Mouse (Mus musculus) monocyte, adult 2 months (primary cell): ENCODE measurements around the gene Plppr3.
A peak's percentile ranks its signal among the peaks of the same experiment; 100 is the strongest.
"Not testable (repeated sequence)": the region's sequence is repeated elsewhere in the genome, so short reads cannot be mapped to it uniquely, and the experiment has no call there.

Source experiments
- DNase-seq, 2 experiments: peaks; one replicate each; pipeline ENCODE4 v3.0.0; 2022; ENCODE audit warnings: low spot score in 2 of 2, low read depth in 1 of 2

Plppr3 gene

GRCm38 (mm10) chr10:79906712-79907111 is 32.3 kb upstream of the Plppr3 start:
- no peak for DNase-seq

- DNase-seq = no peak
Observed at GRCm38 (mm10) chr10:79900951-79901410, 26.5 kb upstream of the Plppr3 start.

DNA sequence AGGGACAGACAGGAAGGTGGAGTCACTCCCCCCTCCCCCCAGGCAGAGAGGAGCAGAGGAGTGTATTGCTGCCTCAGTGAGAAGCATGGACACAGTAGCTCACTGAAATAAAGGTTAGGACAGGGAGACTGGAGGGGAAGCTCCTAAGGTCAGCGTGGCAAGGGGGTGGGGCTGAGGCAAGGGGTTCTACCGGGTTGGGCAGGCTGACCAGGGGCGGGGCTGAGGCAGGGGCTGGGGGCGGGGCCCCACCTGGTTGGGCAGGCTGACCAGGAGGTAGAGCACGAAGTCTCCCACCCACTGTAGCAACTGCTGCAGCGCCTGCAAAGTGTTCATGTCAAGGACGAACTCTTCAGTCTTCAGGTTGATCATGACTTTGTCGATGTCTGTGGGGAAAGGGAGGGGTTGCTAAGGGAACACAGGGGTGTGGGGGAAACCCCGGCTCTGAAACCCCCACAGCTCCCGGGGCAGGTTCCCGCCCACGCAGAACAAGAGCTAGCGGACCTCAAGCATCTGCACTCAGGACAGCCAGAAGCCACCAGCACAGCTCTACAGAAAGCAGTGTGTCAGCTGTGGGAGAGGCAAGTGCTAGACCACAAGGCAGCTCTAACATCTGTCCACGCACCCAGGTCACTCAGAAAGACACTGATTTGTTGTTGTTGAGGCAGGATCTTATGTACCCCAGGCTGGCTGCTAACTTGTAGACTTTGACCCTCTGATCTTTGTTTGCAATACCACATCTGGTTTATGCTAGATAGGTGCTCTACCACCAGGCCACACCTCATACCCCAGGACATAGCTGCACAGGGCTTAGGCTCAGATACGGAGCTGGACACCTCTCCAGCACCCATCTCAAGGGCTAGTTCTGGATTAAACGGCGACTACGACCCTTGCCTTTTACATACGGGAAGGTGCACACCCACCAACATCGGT is 23.1 kb upstream of the Plppr3 start:
- no peak for DNase-seq

DNA sequence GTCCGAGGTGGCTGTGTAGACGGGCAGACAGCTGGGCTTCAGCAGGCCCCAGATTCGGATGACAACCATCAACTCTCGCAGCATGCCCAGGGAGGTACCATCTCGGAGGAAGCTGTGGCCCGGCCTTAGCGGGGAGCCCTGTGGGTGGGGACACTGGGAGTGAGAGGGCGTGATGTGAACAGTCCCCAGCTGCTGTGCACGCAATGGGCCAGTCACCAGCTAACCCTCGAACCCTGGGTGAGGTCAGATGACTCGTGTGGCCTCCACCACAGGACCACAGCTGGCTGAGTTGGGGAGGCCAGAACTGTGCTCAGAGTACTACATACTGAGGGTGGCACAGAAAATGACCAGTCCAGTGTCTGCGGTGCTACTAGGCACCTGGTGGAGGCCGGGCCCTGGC is 22.4 kb upstream of the Plppr3 start:
- DNase-seq = no peak

DNA sequence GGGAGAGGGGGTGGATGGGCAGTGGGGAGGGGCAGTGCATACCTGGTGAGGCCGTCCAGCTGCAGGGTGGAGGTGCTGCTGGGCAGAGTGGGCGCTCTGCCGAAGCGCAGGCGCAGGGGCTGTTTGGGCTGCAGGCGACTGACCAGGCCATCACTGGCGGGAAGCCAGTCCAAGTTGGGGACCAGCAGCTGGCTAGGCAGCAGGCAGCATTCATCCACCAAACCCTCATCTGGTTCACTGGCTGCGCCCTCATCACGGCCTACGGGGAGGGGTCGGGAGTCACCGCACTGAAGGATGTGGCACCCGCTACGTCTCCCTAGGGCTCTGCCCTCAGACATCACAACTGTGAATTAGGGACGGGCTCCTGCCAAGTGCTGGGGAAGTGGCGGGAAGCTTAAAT is 21.9 kb upstream of the Plppr3 start:
- no peak for DNase-seq

GRCm38 (mm10) chr10:79892451-79893118 is 18.2 kb upstream of the Plppr3 start:
- DNase-seq = peak; percentile 39 to 72

- DNase-seq = no peak
Observed at GRCm38 (mm10) chr10:79890670-79891069, 16.2 kb upstream of the Plppr3 start, which contains the start of gene Cfd. TSS of gene Cfd (plus strand) at chr10:79890853.

- no peak for DNase-seq
Observed at GRCm38 (mm10) chr10:79889386-79889785, 15.0 kb upstream of the Plppr3 start.

GRCm38 (mm10) chr10:79886611-79887010 is 12.2 kb upstream of the Plppr3 start:
- DNase-seq = no peak

DNA sequence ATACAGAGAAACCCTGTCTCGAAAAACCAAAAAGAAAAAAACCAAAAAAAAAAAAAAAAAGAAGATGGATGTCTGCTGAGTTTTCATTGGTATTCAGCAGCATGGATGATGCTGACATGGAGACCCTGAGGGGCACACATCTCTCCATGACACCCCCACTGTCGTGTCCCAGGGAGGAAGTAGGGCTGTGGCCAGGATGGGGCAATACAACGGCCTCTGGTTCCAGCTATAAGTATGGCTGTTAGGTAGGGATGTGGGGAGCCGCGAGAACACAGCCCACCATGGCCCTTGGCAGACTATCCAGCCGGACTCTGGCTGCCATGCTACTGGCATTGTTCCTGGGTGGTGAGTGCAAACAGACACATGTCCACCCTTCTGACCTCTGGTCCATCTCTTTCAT is 11.6 kb upstream of the Plppr3 start, which contains the start of gene Elane:
Gene Elane, plus strand, starts transcription at position 194 of the 400 bp plus-strand sequence.
- DNase-seq = no peak

- DNase-seq = not testable (repeated sequence)
Observed at GRCm38 (mm10) chr10:79884938-79885337, 10.5 kb upstream of the Plppr3 start.

- DNase-seq = no peak
Observed at GRCm38 (mm10) chr10:79884446-79884845, 10.0 kb upstream of the Plppr3 start.

DNA sequence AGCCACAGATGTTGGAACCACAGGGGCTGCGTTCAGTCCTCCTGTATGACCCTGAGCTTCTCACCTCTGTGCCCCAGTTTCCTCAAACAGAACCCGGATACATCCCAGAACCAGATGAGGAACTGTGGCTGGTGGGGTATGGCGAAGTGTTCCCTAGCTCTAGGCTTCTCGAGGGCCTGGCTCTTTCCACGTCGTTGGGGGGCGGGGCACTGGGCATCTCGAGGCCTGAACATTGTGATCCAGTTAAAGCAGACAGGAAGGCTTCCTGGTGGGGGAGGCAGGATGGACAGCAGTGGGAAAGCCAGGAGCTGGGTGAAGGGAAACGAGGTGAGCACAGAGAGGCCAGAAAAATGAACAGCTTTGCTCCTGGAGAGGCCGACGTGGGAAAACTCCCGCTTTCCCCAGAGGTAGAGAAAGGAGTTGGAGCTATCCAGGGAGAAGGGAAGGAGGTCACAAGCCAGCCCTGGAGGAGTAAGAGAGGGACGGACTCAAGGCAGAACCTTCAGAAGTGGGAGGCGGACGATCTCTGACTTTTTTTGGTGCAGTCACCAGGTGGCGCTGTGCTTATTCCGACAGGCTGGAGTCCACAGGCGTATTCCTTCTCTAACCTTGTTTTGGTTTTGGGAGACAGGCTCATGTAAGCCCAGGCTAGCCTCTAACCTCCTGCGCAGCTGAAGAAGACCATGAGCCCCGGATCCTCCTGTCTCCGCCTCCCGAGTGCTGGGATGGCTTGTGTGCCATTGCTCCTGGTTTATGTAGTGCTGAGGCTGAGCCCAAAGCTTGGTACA is 9.1 kb upstream of the Plppr3 start:
- peak; percentile 46 to 67 for DNase-seq

DNA sequence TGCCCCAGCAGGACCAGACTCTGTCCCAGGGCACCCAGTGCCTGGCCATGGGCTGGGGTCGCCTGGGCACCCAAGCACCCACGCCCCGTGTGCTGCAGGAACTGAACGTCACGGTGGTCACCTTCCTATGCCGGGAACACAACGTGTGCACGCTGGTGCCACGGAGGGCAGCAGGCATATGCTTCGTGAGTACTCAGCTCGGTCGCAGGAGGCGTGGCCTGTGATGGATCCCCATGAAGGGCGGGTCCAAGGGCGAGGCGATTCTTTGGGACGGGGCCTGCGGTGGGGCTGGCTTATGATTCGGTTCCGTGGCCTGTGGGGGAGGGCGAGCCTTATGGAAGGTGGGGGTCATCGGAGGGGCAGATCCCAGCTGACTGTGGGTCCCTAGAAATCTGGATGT is 7.5 kb upstream of the Plppr3 start:
- DNase-seq = no peak

GRCm38 (mm10) chr10:79880721-79881120 is 6.3 kb upstream of the Plppr3 start:
- no peak for DNase-seq

- DNase-seq = no peak
Observed at GRCm38 (mm10) chr10:79879527-79879926, 5.1 kb upstream of the Plppr3 start.

- DNase-seq = peak; percentile 54 to 59
Observed at GRCm38 (mm10) chr10:79877757-79878156, 3.3 kb upstream of the Plppr3 start.

DNA sequence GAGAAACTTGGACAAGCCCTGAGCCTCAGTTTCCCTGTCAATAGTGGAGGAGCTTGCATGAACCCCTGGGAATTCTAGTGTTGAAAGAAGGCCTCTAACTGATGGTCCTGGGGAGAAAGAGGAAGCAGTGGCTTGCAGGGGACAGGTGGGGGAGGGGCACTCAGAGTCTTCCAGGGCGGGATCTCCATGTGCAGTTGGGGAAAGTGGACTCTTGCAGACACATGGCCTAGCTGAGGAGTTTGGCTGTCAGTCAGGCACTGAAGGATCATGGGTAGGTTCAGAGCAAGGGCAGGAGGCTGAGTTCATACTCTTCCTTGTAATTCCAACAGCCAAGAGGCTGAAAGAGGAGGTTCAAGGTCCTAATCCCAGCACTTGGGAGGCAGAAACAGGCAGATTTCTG is 2.7 kb upstream of the Plppr3 start:
- DNase-seq = no peak

DNA sequence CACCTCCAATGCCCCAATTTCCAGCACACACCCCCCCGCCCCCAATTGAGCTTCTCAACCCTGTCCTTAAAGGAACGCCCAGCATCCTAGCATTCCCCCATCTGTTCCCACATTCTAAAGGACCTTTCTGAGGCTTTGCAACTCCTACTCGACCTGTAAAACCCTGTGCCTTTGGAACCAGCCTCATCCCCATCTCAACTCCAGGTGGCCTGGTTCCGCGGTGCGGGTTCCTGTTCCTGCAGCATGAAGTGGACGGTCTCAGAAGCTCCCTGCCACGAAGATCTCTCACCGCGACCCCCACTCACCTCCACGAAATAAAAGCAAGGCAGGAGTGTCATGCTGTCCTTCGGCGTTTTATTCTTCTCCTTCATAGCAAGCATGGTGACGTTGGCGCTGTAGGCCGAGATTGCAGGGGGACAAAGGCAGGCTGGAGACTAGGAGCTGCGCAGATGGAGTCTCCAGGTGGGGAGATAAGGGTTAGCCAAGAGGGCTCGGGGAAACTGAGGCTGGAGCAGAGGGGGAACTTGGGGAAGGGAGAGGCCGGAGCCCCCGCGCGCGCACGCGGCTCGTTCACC is 632 bp downstream of the Plppr3 start:
- DNase-seq = no peak

DNA sequence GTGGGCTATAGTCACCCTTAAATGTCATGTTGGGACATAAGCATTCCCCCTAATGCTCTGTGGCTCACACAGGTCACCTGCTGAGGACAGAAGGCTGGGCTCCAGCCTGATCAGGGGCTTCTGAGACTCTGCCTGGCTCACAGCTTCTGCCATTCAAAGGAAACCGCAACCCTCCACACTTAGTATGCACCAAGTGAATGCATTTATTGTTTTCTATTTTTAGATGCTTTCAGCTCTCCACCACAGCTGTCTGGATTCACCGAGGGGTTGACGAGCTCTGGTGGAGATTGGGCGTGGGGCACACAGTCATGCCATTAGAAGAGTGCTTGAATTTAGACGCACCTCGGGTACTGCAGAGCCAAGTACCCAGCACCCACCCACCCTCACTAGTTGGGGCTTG is 1.1 kb downstream of the Plppr3 start:
- DNase-seq = no peak

- DNase-seq = no peak
Observed at GRCm38 (mm10) chr10:79872862-79873261, 1.6 kb downstream of the Plppr3 start.
